Mouse (Mus musculus) left cerebral cortex, adult 11 months (tissue): ENCODE data around the gene Padi6.

Experiments used
- DNase-seq: peaks from one replicate; pipeline ENCODE4 v3.0.0; 2022; ENCODE audit warnings: low spot score

Gene Padi6

GRCm38 (mm10) chr4:140684881-140685303 is 57.6 kb downstream of the Padi6 start:
- no peak for DNase-seq

GRCm38 (mm10) chr4:140684141-140684871 is 58.1 kb downstream of the Padi6 start:
- no peak for DNase-seq

- no peak for DNase-seq
Measured at GRCm38 (mm10) chr4:140683608-140684007, 58.8 kb downstream of the Padi6 start.

GRCm38 (mm10) chr4:140680731-140681397 is 61.6 kb downstream of the Padi6 start:
- DNase-seq = no peak

GRCm38 (mm10) chr4:140679723-140680380 is 62.6 kb downstream of the Padi6 start:
- DNase-seq = peak; percentile 54

GRCm38 (mm10) chr4:140679038-140679437 is 63.4 kb downstream of the Padi6 start:
- no peak for DNase-seq
